Mouse (Mus musculus): ENCODE data around the gene C3. TPM values are rescaled to one million over a fixed set of nuclear protein-coding genes. Genes with fewer than 3 reads are reported as not detected.

C3 gene
- total RNA-seq, 2 experiments from 2014 or later = 0.29 to 0.42 TPM

GRCm38 (mm10) chr17:57262901-57263550, 35.1 kb upstream of the C3 start:
- TF ChIP-seq CTCF (IDR thresholded peaks at IDR 0.05) = no peak
- no peak overlapping the region for H3K4me3 ChIP-seq
- no peak overlapping the region for H3K27ac ChIP-seq
- no peak for DNase-seq (ENCODE audit: extremely low spot score in 1 of 2, low spot score in 2 of 2)
- intact Hi-C loops (cut with DNase I) = no loop called here

- intact Hi-C loops (cut with DNase I) = no loop called here
- TF ChIP-seq CTCF (IDR thresholded peaks at IDR 0.05) = no peak
These were observed 33.9 kb upstream of the C3 start for GRCm38 (mm10) chr17:57261796-57262195.

GRCm38 (mm10) chr17:57261286-57261685, 33.4 kb upstream of the C3 start:
- Histone ChIP-seq H3K4me3 (no peak overlapping the region), H3K27ac (no peak overlapping the region)
- DNase-seq (ENCODE audit: extremely low spot score in 1 of 2, low spot score in 2 of 2) = no peak
- no peak for TF ChIP-seq CTCF (IDR thresholded peaks at IDR 0.05)
- intact Hi-C loops (cut with DNase I) = no loop called here

More at GRCm38 (mm10) chr17:57261796-57262195, 33.9 kb upstream of the C3 start:
- no peak for DNase-seq (ENCODE audit: extremely low spot score in 1 of 2, low spot score in 2 of 2)
- no peak overlapping the region for H3K4me3 ChIP-seq
- H3K27ac ChIP-seq = no peak overlapping the region

- intact Hi-C loops (cut with DNase I) = no loop called here
- no peak overlapping the region for H3K27ac ChIP-seq
- TF ChIP-seq CTCF (IDR thresholded peaks at IDR 0.05) = no peak
These were observed 32.4 kb upstream of the C3 start for GRCm38 (mm10) chr17:57260351-57260750.

GRCm38 (mm10) chr17:57259742-57260141, 31.8 kb upstream of the C3 start:
- intact Hi-C loops (cut with DNase I) = no loop called here
- TF ChIP-seq CTCF (IDR thresholded peaks at IDR 0.05) = no peak
- DNase-seq (ENCODE audit: extremely low spot score in 1 of 2, low spot score in 2 of 2) = no peak
- Histone ChIP-seq H3K4me3 (no peak overlapping the region), H3K27ac (no peak overlapping the region)

More at GRCm38 (mm10) chr17:57260351-57260750, 32.4 kb upstream of the C3 start:
- DNase-seq (ENCODE audit: extremely low spot score in 1 of 2, low spot score in 2 of 2) = no peak
- H3K4me3 ChIP-seq = no peak overlapping the region

- DNase-seq (ENCODE audit: extremely low spot score in 1 of 2, low spot score in 2 of 2) = no peak
- intact Hi-C loops (cut with DNase I) = no loop called here
- no peak for TF ChIP-seq CTCF (IDR thresholded peaks at IDR 0.05)
- Histone ChIP-seq H3K4me3 (no peak overlapping the region), H3K27ac (no peak overlapping the region)
These were observed 30.3 kb upstream of the C3 start for GRCm38 (mm10) chr17:57258191-57258590.

GRCm38 (mm10) chr17:57256921-57257485, 29.1 kb upstream of the C3 start:
- no peak for DNase-seq (ENCODE audit: extremely low spot score in 1 of 2, low spot score in 2 of 2)
- no peak overlapping the region for H3K4me3 ChIP-seq
- no peak for TF ChIP-seq CTCF (IDR thresholded peaks at IDR 0.05)
- intact Hi-C loops (cut with DNase I) = no loop called here
- H3K27ac ChIP-seq = no peak overlapping the region

- intact Hi-C loops (cut with DNase I) = no loop called here
These were observed 27.4 kb upstream of the C3 start for GRCm38 (mm10) chr17:57255354-57255753.

GRCm38 (mm10) chr17:57253306-57253705, 25.4 kb upstream of the C3 start:
- Histone ChIP-seq H3K4me3 (no peak overlapping the region), H3K27ac (no peak overlapping the region)
- TF ChIP-seq CTCF (IDR thresholded peaks at IDR 0.05) = no peak
- DNase-seq (ENCODE audit: extremely low spot score in 1 of 2, low spot score in 2 of 2) = no peak
- intact Hi-C loops (cut with DNase I) = no loop called here

More at GRCm38 (mm10) chr17:57255354-57255753, 27.4 kb upstream of the C3 start:
- TF ChIP-seq CTCF (IDR thresholded peaks at IDR 0.05) = no peak
- Histone ChIP-seq H3K27ac (no peak overlapping the region), H3K4me3 (no peak overlapping the region)
- DNase-seq (ENCODE audit: extremely low spot score in 1 of 2, low spot score in 2 of 2) = no peak

GRCm38 (mm10) chr17:57251431-57251830, 23.5 kb upstream of the C3 start:
- no peak for TF ChIP-seq CTCF (IDR thresholded peaks at IDR 0.05)
- intact Hi-C loops (cut with DNase I) = no loop called here
- Histone ChIP-seq H3K27ac (no peak overlapping the region), H3K4me3 (no peak overlapping the region)
- DNase-seq (ENCODE audit: extremely low spot score in 1 of 2, low spot score in 2 of 2) = no peak

- H3K4me3 ChIP-seq = peak overlapping the region; percentile 58
- intact Hi-C loops (cut with DNase I) = no loop called here
- H3K27ac ChIP-seq = peak overlapping the region; percentile 21
- peak in 1 of 2 experiments; percentile 30 for DNase-seq (ENCODE audit: extremely low spot score in 1 of 2, low spot score in 2 of 2)
- TF ChIP-seq CTCF (IDR thresholded peaks at IDR 0.05) = no peak
These were observed 22.7 kb upstream of the C3 start for GRCm38 (mm10) chr17:57250461-57251160.
